Mouse (Mus musculus) heart, embryonic 14.5 days (tissue): ENCODE measurements around the gene Tdrd1. TPM values are rescaled to one million over a fixed set of nuclear protein-coding genes. Genes with fewer than 3 reads are reported as not detected.
A peak's percentile ranks its signal among the peaks of the same experiment; 100 is the strongest.

Experiments used
- ATAC-seq: fragments of 200-750 bp; cut with Nextera tagmentation; 2 replicates; pipeline ENCODE4 v1.8.0; 2017; ENCODE audit warnings: low read depth, moderate TSS enrichment; ENCODE audit not compliant: insufficient number of reproducible peaks, insufficient read depth, low FRiP score
- H3K27ac ChIP-seq, 2 experiments: fragments of 200-500 bp in 1 of 2; fragments of 300-500 bp in 1 of 2; sonication (generic) in 1 of 2; replicated peaks in 1 of 2; 2 replicates each; pipeline ENCODE4 v1.5.1; 2012 to 2014; ENCODE audit warnings: low read depth in 2 of 2, low read length in 2 of 2, control low read depth in 1 of 2, mild to moderate bottlenecking in 1 of 2, mixed read lengths in 1 of 2; ENCODE audit not compliant: control insufficient read depth in 1 of 2, insufficient read depth in 1 of 2
- H3K27me3 ChIP-seq: fragments of 300-500 bp; sonication (generic); 2 replicates; pipeline ENCODE4 v1.6.1; 2014; ENCODE audit warnings: mild to moderate bottlenecking, low read length, control low read depth; ENCODE audit not compliant: control insufficient read depth, insufficient read depth
- H3K36me3 ChIP-seq: fragments of 300-500 bp; sonication (generic); 2 replicates; pipeline ENCODE4 v1.6.1; 2014; ENCODE audit warnings: mild to moderate bottlenecking, control low read depth, low read length, mixed read lengths; ENCODE audit not compliant: control insufficient read depth, insufficient read depth
- H3K4me1 ChIP-seq, 2 experiments: fragments of 200-500 bp in 1 of 2; fragments of 300-500 bp in 1 of 2; sonication (generic) in 1 of 2; 2 replicates each; pipeline ENCODE4 v1.6.1; 2012 to 2014; ENCODE audit warnings: low read length in 2 of 2, control low read depth in 1 of 2, mixed read lengths in 1 of 2; ENCODE audit not compliant: control insufficient read depth in 2 of 2, insufficient read depth in 2 of 2
- H3K4me2 ChIP-seq: fragments of 300-500 bp; sonication (generic); 2 replicates; pipeline ENCODE4 v1.6.1; 2014; ENCODE audit warnings: mild to moderate bottlenecking, low read length
- H3K4me3 ChIP-seq, 2 experiments: fragments of 200-500 bp in 1 of 2; fragments of 300-500 bp in 1 of 2; sonication (generic) in 1 of 2; 2 replicates each; pipeline ENCODE4 v1.5.1; 2012 to 2014; ENCODE audit warnings: low read length in 2 of 2, mild to moderate bottlenecking in 2 of 2, control low read depth in 1 of 2, low read depth in 1 of 2, moderate library complexity in 1 of 2; ENCODE audit not compliant: control insufficient read depth in 1 of 2, insufficient read depth in 1 of 2
- H3K9ac ChIP-seq: fragments of 300-500 bp; sonication (generic); 2 replicates; pipeline ENCODE4 v1.6.1; 2014; ENCODE audit warnings: mild to moderate bottlenecking, low read length
- H3K9me3 ChIP-seq: fragments of 300-500 bp; sonication (generic); 2 replicates; pipeline ENCODE4 v1.6.1; 2016; ENCODE audit warnings: low read length, control low read depth; ENCODE audit not compliant: control insufficient read depth
- WGBS: fragments of 180-500 bp; shearing (Covaris S2); extraction: QIAGEN DNeasy Blood & Tissue Kit; methylation state at CpG from one replicate; pipeline ENCODE4 v1.1.7; 2014; 5-methylcytosine and 5-hydroxymethylcytosine counted together
- polyA plus RNA-seq: library from polyadenylated mRNA; unstranded; fragments of >200 nt; fragmentation: Nextera tagmentation; extraction: Ambion mirVana; gene quantifications from 2 replicates; pipeline ENCODE4 v1.2.1, GENCODE M21; 2014

The Tdrd1 gene
- polyA plus RNA-seq, 1 experiment from 2014 or later = 0.47 TPM

GRCm38 (mm10) chr19:56800930-56801655, 24.9 kb upstream of the Tdrd1 start:
- H3K4me1 ChIP-seq = peaks cover 15 to 30% of the 10 kb centered on the region in 2 experiments
- H3K9me3 ChIP-seq = no peaks in the 10 kb centered on the region
- H3K36me3 ChIP-seq = peaks cover 87% of the 10 kb centered on the region
- 13% methylated on average over 7 of the region's 7 CpGs for WGBS
- H3K27me3 ChIP-seq = no peaks in the 10 kb centered on the region
- peak; percentile 56; the same call in 1 of the 2 replicates for ATAC-seq
- H3K9ac ChIP-seq = peak overlapping the region; percentile 3; the same call in 1 of the 2 replicates
- no peak overlapping the region for H3K4me2 ChIP-seq
- no peak overlapping the region for H3K4me3 ChIP-seq
- peak overlapping the region; percentile 75 to 80 for H3K27ac ChIP-seq

GRCm38 (mm10) chr19:56801656-56802351, 24.2 kb upstream of the Tdrd1 start:
- Histone ChIP-seq H3K4me2 (no peak overlapping the region), H3K27ac (peak overlapping the region; percentile 75 to 80), H3K36me3 (peaks cover 86% of the 10 kb centered on the region), H3K9me3 (no peaks in the 10 kb centered on the region), H3K4me3 (no peak overlapping the region), H3K4me1 (peaks cover 15 to 30% of the 10 kb centered on the region in 2 experiments), H3K27me3 (no peaks in the 10 kb centered on the region), H3K9ac (no peak overlapping the region)
- ATAC-seq = no peak
- 46% methylated on average over 10 of the region's 10 CpGs for WGBS

GRCm38 (mm10) chr19:56802352-56802746, 23.7 kb upstream of the Tdrd1 start:
- Histone ChIP-seq H3K27ac (peak overlapping the region in 1 of 2 experiments; percentile 80; a peak in 2 of 4 replicates), H3K4me3 (no peak overlapping the region), H3K4me2 (no peak overlapping the region), H3K9me3 (no peaks in the 10 kb centered on the region), H3K9ac (no peak overlapping the region), H3K36me3 (peaks cover 87% of the 10 kb centered on the region), H3K27me3 (no peaks in the 10 kb centered on the region), H3K4me1 (peaks cover 15 to 30% of the 10 kb centered on the region in 2 experiments)
- no peak for ATAC-seq
- 59% methylated on average over 3 of the region's 3 CpGs for WGBS

GRCm38 (mm10) chr19:56805366-56805765, 20.6 kb upstream of the Tdrd1 start:
- peaks cover 9 to 21% of the 10 kb centered on the region in 2 experiments for H3K4me1 ChIP-seq
- H3K4me3 ChIP-seq = no peak overlapping the region
- no peak overlapping the region for H3K4me2 ChIP-seq
- 83% methylated on average over 2 of the region's 2 CpGs for WGBS
- H3K36me3 ChIP-seq = peaks cover 83% of the 10 kb centered on the region
- no peak overlapping the region for H3K27ac ChIP-seq
- H3K9ac ChIP-seq = no peak overlapping the region
- no peaks in the 10 kb centered on the region for H3K9me3 ChIP-seq
- ATAC-seq = no peak
- no peaks in the 10 kb centered on the region for H3K27me3 ChIP-seq

GRCm38 (mm10) chr19:56807122-56807521, 18.9 kb upstream of the Tdrd1 start:
- H3K9ac ChIP-seq = no peak overlapping the region
- no peak overlapping the region for H3K4me2 ChIP-seq
- no peak for ATAC-seq
- no peaks in the 10 kb centered on the region for H3K9me3 ChIP-seq
- no peaks in the 10 kb centered on the region for H3K27me3 ChIP-seq
- H3K4me1 ChIP-seq = peaks cover 0 to 9% of the 10 kb centered on the region in 2 experiments; a peak in 3 of 4 replicates
- WGBS = 92% methylated on average over 5 of the region's 5 CpGs
- H3K27ac ChIP-seq = no peak overlapping the region
- no peak overlapping the region for H3K4me3 ChIP-seq
- H3K36me3 ChIP-seq = peaks cover 83% of the 10 kb centered on the region

GRCm38 (mm10) chr19:56808771-56809170, 17.2 kb upstream of the Tdrd1 start:
- no peak overlapping the region for H3K9ac ChIP-seq
- H3K36me3 ChIP-seq = peaks cover 82% of the 10 kb centered on the region
- no peaks in the 10 kb centered on the region for H3K27me3 ChIP-seq
- 65% methylated on average over 5 of the region's 5 CpGs for WGBS
- H3K4me2 ChIP-seq = no peak overlapping the region
- no peak for ATAC-seq
- no peaks in the 10 kb centered on the region for H3K9me3 ChIP-seq
- H3K4me1 ChIP-seq = peaks cover 0 to 8% of the 10 kb centered on the region in 2 experiments; a peak in 1 of 4 replicates
- H3K4me3 ChIP-seq = no peak overlapping the region
- no peak overlapping the region for H3K27ac ChIP-seq

- ATAC-seq = no peak
- no peaks in the 10 kb centered on the region for H3K27me3 ChIP-seq
- H3K4me2 ChIP-seq = no peak overlapping the region
- H3K27ac ChIP-seq = no peak overlapping the region
- H3K9ac ChIP-seq = no peak overlapping the region
- H3K4me1 ChIP-seq = peaks cover 0 to 13% of the 10 kb centered on the region in 2 experiments; a peak in 2 of 4 replicates
- H3K4me3 ChIP-seq = no peak overlapping the region
- H3K9me3 ChIP-seq = no peaks in the 10 kb centered on the region
- peaks cover 77% of the 10 kb centered on the region for H3K36me3 ChIP-seq
These were observed 15.3 kb upstream of the Tdrd1 start for GRCm38 (mm10) chr19:56810641-56811146.
